Mouse (Mus musculus): ENCODE measurements around the gene Prkrip1. TPM values are rescaled to one million over a fixed set of nuclear protein-coding genes. Genes with fewer than 3 reads are reported as not detected.
"Not testable (repeated sequence)": the region's sequence is repeated elsewhere in the genome, so short reads cannot be mapped to it uniquely, and the experiment has no call there.

The Prkrip1 gene
- polyA plus RNA-seq, 1 experiment from 2014 or later, result 52.2 TPM

DNA sequence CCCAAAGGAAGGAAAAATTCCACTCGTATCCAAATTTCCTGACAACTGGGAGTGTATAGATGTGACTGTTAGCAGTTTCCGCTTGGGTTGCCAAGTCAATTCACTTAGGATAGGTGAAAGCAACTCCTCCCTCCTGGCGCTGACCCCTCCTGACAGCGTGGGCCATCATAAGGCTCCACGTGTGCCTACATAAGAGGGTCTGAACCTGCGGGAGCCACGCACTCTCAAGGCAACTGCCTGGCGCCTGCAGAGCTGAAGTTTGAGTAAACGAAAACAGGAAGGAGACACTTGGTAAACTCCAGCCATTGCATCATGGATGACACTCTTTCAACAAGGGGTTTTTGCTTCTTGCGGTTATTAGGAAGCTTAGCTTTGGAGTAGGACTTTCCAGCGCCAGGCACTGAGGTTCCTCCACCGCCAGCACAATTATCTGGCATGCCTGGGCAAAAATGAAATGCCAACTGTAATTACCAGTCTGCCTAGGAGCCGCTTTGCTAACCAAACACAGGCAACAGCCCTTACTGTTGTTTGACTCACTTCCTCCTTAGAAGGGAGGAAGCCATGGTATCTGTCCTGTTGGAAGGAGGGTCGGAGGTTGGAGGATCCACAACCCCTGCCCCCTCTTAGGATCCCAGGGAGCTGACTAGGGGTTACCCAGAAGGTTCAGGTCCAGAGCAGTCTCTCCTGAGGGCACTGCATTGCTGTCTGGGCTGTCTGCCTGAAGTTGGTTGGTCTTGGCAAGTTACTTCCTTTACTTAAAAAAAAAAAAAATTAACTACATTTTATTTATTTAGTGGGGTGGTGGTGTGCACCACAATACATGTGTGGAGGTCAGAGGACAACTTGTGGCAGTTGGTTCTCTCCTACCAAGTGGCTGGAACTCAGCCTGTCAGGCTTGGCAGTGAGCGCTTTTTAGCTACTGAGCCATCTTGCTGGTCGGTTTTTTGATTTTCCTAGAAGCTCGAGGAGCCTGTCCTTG, 27.1 kb downstream of the Prkrip1 start:
- H3K4me1 ChIP-seq, result peaks cover 30% of the 10 kb centered on the region
- H3K27ac ChIP-seq (replicated peaks), result peak overlapping the region; percentile 88
- WGBS, result 28% methylated on average over 17 of the region's 17 CpGs
- no peak overlapping the region for H3K9ac ChIP-seq
- H3K27me3 ChIP-seq, result no peaks in the 10 kb centered on the region
- peaks cover 8% of the 10 kb centered on the region; the same call in 1 of the 2 replicates for H3K36me3 ChIP-seq
- peak overlapping the region; percentile 71 for H3K4me2 ChIP-seq (replicated peaks)
- peak overlapping the region; percentile 59 for H3K4me3 ChIP-seq (replicated peaks)
- H3K9me3 ChIP-seq (replicated peaks), result no peaks in the 10 kb centered on the region; the same call in 1 of the 2 replicates
- ATAC-seq (ENCODE audit: insufficient number of reproducible peaks, low FRiP score, low TSS enrichment, low read depth), result no peak

DNA sequence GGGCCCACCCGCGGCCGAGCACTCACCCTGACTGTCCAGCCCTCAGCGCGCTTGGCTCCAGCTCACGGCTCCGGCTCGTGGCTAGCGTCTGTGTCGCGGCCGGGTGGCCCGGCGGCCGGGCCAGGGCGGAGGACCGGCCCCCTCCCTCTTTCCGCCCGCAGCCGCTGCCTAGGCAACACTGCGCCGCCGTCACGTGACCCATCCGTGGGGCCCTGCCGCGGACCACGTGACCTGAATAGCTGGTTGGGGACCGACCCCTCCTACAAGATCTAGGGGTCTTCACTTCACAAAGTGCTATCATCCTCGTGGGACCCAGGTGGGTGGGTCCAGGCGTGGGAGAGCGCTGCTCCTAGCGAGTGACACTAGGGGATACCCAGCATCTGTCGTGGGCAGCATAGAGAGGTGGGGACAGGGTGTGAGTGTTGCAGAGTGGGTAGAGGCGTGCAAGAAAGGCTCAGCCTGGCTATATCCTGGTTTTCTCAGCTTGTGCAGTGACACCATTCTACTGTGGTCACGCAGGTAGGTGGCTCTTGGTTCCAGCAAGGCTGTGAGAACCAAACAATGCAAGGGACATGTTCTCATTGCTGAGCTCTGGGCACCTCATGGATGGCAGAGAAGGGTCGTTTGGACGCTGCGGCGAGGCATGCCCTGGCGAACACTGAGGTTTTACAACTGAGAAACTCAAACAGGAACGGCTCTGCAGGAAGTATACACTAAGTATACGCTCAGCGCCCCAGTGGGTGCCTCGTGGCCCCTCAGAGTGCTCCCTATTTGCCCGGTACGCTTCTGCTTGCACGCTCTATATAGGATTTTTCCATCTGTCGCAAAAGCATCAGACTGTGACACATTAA, 28.0 kb downstream of the Prkrip1 start, which contains the start of gene Orai2:
TSS of gene Orai2 (minus strand) at position 202 of the 851 bp plus-strand sequence.
- H3K27ac ChIP-seq (replicated peaks), result peak within 1 kb of the TSS; percentile 88
- H3K9me3 ChIP-seq (replicated peaks), result no peaks in the 10 kb centered on the region; the same call in 1 of the 2 replicates
- WGBS, result 4% methylated on average over 40 of the region's 49 CpGs
- peak within 1 kb of the TSS; percentile 48 for H3K9ac ChIP-seq
- ATAC-seq (ENCODE audit: insufficient number of reproducible peaks, low FRiP score, low TSS enrichment, low read depth), result peak; percentile 81
- peaks cover 8% of the 10 kb centered on the region; the same call in 1 of the 2 replicates for H3K36me3 ChIP-seq
- H3K4me1 ChIP-seq, result peaks cover 30% of the 10 kb centered on the region
- H3K4me3 ChIP-seq (replicated peaks), result peak within 1 kb of the TSS; percentile 59
- H3K4me2 ChIP-seq (replicated peaks), result peak within 1 kb of the TSS; percentile 71
- no peaks in the 10 kb centered on the region for H3K27me3 ChIP-seq

DNA sequence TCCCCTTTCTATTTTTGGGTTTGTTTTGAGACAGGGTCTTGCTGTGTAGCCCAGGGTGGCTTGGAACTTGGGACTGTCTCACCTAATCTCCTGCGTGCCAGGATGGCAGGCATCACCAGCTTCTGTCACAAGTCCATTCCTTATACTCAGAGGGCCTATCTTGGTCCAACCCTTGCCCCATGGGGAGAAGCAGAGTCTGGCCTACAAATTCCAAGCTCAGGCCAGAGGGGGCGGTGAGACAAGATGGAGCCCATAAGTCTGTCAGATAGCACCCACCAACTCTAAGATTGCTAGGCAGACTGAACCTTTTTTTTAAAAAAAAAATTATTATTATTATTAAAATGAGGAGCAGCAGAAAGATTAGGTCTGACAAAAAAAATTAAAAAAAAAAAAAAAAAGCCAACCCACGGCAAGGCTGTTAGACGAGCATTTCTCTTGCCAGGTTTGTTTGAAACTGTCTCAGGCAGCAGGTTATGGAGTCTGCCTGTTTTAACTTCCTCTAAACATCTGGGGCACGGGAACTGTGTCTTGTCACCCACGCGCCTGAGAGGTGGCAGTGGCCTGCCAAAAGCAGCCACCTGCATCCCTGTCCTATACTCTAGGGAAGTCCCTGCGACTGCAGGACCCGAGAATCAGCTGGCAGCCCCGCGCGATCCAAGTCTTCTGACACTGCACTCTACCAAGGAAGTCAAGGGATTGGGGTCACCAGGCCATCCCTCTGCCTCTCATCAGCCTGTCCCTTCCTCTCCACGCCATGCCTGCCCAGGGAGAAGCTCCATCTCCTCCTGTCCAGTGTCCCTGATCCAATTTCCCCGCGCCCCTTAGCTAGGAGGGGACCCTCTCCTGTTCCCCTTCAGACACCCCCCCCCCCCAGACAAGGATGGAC, 28.9 kb downstream of the Prkrip1 start:
- Histone ChIP-seq H3K4me3 (replicated peaks) (peak overlapping the region; percentile 59), H3K27ac (replicated peaks) (peak overlapping the region; percentile 88; the same call in 1 of the 2 replicates), H3K27me3 (no peaks in the 10 kb centered on the region), H3K4me1 (peaks cover 30% of the 10 kb centered on the region), H3K4me2 (replicated peaks) (peak overlapping the region; percentile 71), H3K36me3 (peaks cover 8% of the 10 kb centered on the region; the same call in 1 of the 2 replicates), H3K9ac (peak overlapping the region; percentile 48), H3K9me3 (replicated peaks) (no peaks in the 10 kb centered on the region; the same call in 1 of the 2 replicates)
- WGBS, result 10% methylated on average over 15 of the region's 15 CpGs
- 0 out of 2 replicates have a peak, but pooled peaks have one; percentile 0 for ATAC-seq (ENCODE audit: insufficient number of reproducible peaks, low FRiP score, low TSS enrichment, low read depth)

DNA sequence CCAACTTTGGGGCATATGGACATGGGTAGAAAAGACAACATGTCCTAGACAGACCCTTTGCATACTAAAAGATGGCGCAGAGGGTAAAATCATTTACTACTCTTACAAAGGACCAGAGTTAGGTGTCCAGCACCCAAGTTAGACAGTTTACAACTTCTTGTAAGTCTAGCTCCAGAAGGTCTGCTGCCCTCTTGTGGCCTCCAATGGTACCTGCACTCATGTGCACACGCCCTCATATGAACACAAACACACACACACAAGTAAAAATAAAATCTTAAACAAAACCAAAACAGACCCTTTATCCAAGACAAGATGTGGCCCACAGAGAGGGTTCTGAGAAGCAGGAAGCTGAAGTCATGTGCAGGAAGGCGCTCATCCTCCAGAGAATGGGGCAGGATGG, 30.7 kb downstream of the Prkrip1 start:
- H3K4me3 ChIP-seq (replicated peaks), result no peak overlapping the region
- no peaks in the 10 kb centered on the region for H3K27me3 ChIP-seq
- no peak overlapping the region for H3K27ac ChIP-seq (replicated peaks)
- no peaks in the 10 kb centered on the region; the same call in 1 of the 2 replicates for H3K9me3 ChIP-seq (replicated peaks)
- no peak overlapping the region for H3K9ac ChIP-seq
- WGBS, result 97% methylated on average over 3 of the region's 3 CpGs
- peaks cover 21% of the 10 kb centered on the region for H3K4me1 ChIP-seq
- H3K4me2 ChIP-seq (replicated peaks), result no peak overlapping the region
- H3K36me3 ChIP-seq, result peaks cover 8% of the 10 kb centered on the region; the same call in 1 of the 2 replicates
- no peak for ATAC-seq (ENCODE audit: insufficient number of reproducible peaks, low FRiP score, low TSS enrichment, low read depth)

DNA sequence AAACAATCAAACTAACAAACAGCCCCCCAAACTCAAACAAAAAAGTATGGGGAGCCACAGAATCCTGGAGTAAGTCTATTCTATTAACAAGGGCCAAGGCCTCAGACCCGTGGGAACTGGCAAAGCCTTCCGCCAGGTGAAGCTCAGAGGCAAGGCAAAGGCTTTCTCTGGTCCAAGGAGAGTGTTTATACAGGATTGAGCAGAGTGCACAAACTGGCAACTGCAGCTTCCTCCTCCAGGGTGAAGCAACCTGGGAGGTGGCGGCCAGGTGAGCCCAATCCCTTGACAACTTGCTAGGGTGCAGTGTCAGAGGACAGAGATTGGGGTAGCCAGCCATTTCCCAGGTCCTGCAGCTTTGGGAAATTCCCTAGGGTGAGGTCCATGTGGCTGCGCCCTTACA, 31.5 kb downstream of the Prkrip1 start:
- 94% methylated on average over 4 of the region's 4 CpGs for WGBS
- no peak for ATAC-seq (ENCODE audit: insufficient number of reproducible peaks, low FRiP score, low TSS enrichment, low read depth)
- peaks cover 21% of the 10 kb centered on the region for H3K4me1 ChIP-seq
- no peaks in the 10 kb centered on the region for H3K27me3 ChIP-seq
- H3K9me3 ChIP-seq (replicated peaks), result no peaks in the 10 kb centered on the region; the same call in 1 of the 2 replicates
- no peak overlapping the region for H3K4me3 ChIP-seq (replicated peaks)
- H3K27ac ChIP-seq (replicated peaks), result no peak overlapping the region
- no peak overlapping the region for H3K4me2 ChIP-seq (replicated peaks)
- peaks cover 8% of the 10 kb centered on the region; the same call in 1 of the 2 replicates for H3K36me3 ChIP-seq
- no peak overlapping the region for H3K9ac ChIP-seq

DNA sequence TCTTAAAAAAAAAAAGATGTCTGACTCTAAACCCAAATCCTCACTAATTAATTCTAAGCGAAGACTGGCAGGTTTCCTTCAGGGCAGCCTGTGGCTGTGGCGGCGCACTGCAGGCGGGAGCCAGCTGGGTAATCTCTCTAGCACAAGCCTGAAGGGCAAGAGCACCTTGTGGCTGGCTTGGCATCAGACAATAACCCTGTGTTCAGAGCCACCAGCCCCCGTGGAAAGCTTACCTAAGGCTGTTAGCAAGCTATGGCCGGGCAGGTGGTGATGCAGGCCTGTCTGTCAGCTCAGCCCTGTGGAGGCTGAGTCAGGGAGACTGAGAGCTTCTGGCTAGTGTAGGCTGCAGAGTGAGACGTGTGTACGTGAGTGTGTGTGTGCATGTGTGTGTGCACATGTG, 33.5 kb downstream of the Prkrip1 start:
- no peak overlapping the region for H3K9ac ChIP-seq
- peaks cover 8% of the 10 kb centered on the region for H3K4me1 ChIP-seq
- no peak overlapping the region for H3K4me2 ChIP-seq (replicated peaks)
- no peak for ATAC-seq (ENCODE audit: insufficient number of reproducible peaks, low FRiP score, low TSS enrichment, low read depth)
- no peaks in the 10 kb centered on the region for H3K27me3 ChIP-seq
- no peaks in the 10 kb centered on the region; the same call in 1 of the 2 replicates for H3K9me3 ChIP-seq (replicated peaks)
- WGBS, result 65% methylated on average over 8 of the region's 8 CpGs
- H3K27ac ChIP-seq (replicated peaks), result no peak overlapping the region
- peaks cover 15% of the 10 kb centered on the region; the same call in 1 of the 2 replicates for H3K36me3 ChIP-seq
- no peak overlapping the region for H3K4me3 ChIP-seq (replicated peaks)

DNA sequence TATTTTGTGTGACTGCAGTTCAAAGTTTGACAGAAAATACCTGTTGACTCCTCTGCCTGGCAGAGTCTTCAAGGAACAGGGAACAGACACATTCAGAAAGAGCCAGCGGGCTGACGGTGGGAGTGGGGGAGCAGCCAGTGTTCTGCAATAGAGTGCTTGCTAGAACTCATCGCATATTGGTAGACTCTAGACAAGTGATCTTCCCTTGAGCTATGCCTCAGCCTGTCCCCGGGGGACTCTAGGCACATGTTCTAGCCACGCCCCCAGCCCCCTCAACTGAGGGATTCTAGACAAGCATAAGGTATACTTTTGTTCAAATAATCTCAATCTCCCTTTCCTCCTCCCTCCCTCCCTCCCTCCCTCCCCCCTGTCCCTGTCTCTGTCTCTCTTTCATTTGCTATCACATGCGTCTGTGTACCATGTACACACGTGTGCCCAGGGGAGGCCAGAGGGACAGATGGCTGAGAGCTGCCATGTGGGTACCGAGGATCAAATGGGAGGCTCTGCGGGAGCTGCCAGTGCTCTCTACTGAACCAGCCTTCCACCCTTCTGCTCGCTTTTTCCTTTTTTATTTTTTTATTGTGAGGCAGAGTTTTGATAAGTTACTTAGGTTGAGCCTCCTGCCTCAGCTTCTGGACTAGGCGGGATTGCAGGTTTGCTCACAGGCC, 34.8 kb downstream of the Prkrip1 start:
- Histone ChIP-seq H3K4me1 (no peaks in the 10 kb centered on the region), H3K9me3 (replicated peaks) (no peaks in the 10 kb centered on the region; the same call in 1 of the 2 replicates), H3K4me3 (replicated peaks) (no peak overlapping the region), H3K9ac (no peak overlapping the region), H3K27me3 (no peaks in the 10 kb centered on the region), H3K4me2 (replicated peaks) (no peak overlapping the region), H3K36me3 (peaks cover 16% of the 10 kb centered on the region; the same call in 1 of the 2 replicates), H3K27ac (replicated peaks) (no peak overlapping the region)
- no peak for ATAC-seq (ENCODE audit: insufficient number of reproducible peaks, low FRiP score, low TSS enrichment, low read depth)
- WGBS, result 77% methylated on average over 11 of the region's 11 CpGs

DNA sequence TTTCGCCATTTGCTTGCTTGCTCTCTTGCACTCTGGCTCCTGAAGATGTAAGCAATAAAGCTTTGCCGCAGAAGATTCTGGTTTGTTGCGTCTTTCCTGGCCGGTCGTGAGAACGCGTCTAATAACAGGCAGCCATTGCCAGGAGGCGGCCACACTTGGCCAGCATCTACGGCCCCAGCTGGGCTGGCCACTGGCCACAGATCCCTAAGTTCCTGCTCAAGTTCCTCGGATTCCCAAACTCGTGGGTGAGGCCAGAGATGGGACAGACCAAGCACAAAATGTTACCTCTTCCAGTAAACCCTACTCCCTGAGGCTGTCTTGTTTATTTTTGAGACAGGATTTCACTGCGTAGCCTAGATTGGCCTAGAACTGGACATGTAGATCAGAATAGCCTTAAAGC, 38.7 kb downstream of the Prkrip1 start:
- H3K27me3 ChIP-seq; H3K4me2 ChIP-seq (replicated peaks); H3K9ac ChIP-seq; H3K4me1 ChIP-seq; H3K27ac ChIP-seq (replicated peaks); H3K4me3 ChIP-seq (replicated peaks); ATAC-seq (ENCODE audit: insufficient number of reproducible peaks, low FRiP score, low TSS enrichment, low read depth); H3K36me3 ChIP-seq; H3K9me3 ChIP-seq (replicated peaks): not testable (repeated sequence)
- 87% methylated on average over 11 of the region's 12 CpGs for WGBS

DNA sequence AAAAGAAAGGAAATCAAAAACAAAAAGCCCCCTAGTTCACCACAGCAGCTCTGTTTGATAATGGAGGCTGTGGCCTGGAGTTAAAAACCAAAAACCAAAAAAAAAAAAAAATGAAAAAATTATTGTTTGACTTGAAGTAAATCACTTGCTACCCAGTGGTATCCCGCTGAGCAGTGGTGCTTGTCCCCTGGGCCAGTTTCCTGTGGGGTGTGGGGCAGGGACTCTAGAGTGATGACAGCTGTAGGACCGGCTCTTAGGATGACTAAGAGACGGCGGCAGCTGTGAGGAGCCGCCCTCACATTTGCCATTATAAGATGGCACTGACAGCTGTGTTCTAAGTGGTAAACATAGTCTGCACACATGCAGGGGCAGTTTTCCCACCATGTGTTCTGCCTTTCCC, 43.4 kb downstream of the Prkrip1 start:
- WGBS, result 75% methylated on average over 5 of the region's 5 CpGs
- no peaks in the 10 kb centered on the region for H3K27me3 ChIP-seq
- H3K9me3 ChIP-seq (replicated peaks), result no peaks in the 10 kb centered on the region
- no peak overlapping the region for H3K4me3 ChIP-seq (replicated peaks)
- H3K4me1 ChIP-seq, result no peaks in the 10 kb centered on the region
- ATAC-seq (ENCODE audit: insufficient number of reproducible peaks, low FRiP score, low TSS enrichment, low read depth), result no peak
- no peak overlapping the region for H3K9ac ChIP-seq
- H3K36me3 ChIP-seq, result 0 out of 2 replicates have a peak, but pooled peaks cover 3% of the 10 kb centered on the region
- no peak overlapping the region for H3K4me2 ChIP-seq (replicated peaks)
- H3K27ac ChIP-seq (replicated peaks), result no peak overlapping the region

DNA sequence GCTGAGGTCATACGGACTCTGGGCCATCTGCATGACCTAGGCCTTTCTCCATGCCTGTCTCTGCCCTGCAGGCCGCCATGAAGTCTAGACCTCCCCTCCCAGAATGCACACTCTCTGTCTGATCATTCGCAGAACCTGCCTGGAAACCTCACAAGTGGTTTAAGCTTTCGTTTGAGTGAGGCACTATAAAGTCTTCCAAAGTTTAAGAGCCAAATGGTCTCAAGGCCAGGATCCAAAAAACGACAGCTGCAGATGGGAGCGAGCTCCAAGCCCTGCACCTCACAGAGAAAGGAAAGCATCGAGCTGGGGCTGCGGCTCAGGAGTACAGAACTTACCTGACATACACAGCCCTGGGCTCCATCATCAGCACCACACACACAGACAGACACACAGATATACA, 46.4 kb downstream of the Prkrip1 start:
- H3K9ac ChIP-seq, result no peak overlapping the region
- H3K4me3 ChIP-seq (replicated peaks), result no peak overlapping the region
- no peak overlapping the region for H3K4me2 ChIP-seq (replicated peaks)
- no peaks in the 10 kb centered on the region for H3K36me3 ChIP-seq
- H3K4me1 ChIP-seq, result no peaks in the 10 kb centered on the region
- no peak for ATAC-seq (ENCODE audit: insufficient number of reproducible peaks, low FRiP score, low TSS enrichment, low read depth)
- no peaks in the 10 kb centered on the region for H3K27me3 ChIP-seq
- WGBS, result 69% methylated on average over 8 of the region's 8 CpGs
- H3K27ac ChIP-seq (replicated peaks), result no peak overlapping the region
- H3K9me3 ChIP-seq (replicated peaks), result no peaks in the 10 kb centered on the region
